Mouse (Mus musculus): ENCODE data around the gene Ccdc175. TPM values are rescaled to one million over a fixed set of nuclear protein-coding genes. Genes with fewer than 3 reads are reported as not detected.

Gene Ccdc175
- total and polyA plus RNA-seq, 3 experiments, result not detected

DNA sequence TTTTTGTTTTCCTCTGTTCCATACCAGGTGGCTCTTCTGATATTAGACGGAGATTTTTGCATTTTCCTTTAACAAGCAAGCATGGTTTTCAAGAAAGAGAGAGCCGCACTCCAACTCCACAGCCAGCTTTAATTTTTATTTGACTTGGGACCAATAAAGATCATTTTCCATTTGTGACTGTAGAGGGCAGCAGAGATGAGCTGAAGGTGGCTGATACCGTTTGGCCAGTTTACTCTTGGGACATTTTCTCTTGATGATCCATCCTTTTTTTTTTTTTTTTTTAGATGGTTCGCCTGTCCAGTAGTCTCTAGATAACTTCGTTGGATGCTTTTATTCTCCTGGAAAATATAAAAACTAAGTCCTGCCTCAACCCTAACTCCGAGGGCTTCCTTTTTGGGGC, 131.5 kb downstream of the Ccdc175 start:
- no peaks in the 10 kb centered on the region for H3K36me3 ChIP-seq (replicated peaks)

GRCm38 (mm10) chr12:72052571-72052970, 132.3 kb downstream of the Ccdc175 start:
- DNase-seq (ENCODE audit: low spot score) (no peak), ATAC-seq (ENCODE audit: extremely low read depth, insufficient number of reproducible peaks, low FRiP score, poor library complexity, severe bottlenecking) (no peak)
- peaks cover 14% of the 10 kb centered on the region for H3K27me3 ChIP-seq (ENCODE audit: insufficient read depth, low read length)
- H3K9me3 ChIP-seq (replicated peaks), result peaks cover 2% of the 10 kb centered on the region; the same call in 1 of the 2 replicates
- no peak for TF ChIP-seq GATA2 (IDR thresholded peaks at IDR 0.05; ENCODE audit: borderline replicate concordance, low read depth, low read length)
- no peak for TF ChIP-seq TAL1 (conservative IDR thresholded peaks at IDR 0.05; ENCODE audit: low read depth, low read length)
- H3K4me3 ChIP-seq (ENCODE audit: low read depth, low read length), result no peak overlapping the region
- 0 out of 2 replicates have a peak, but pooled peaks cover 4% of the 10 kb centered on the region for H3K4me1 ChIP-seq (ENCODE audit: insufficient read depth, low read depth, low read length)
- H3K36me3 ChIP-seq (replicated peaks), result no peaks in the 10 kb centered on the region

More for the DNA sequence above, 131.5 kb downstream of the Ccdc175 start:
- H3K27me3 ChIP-seq (ENCODE audit: insufficient read depth, low read length), result peaks cover 17% of the 10 kb centered on the region
- no peak overlapping the region for H3K4me3 ChIP-seq (ENCODE audit: low read depth, low read length)
- 0 out of 2 replicates have a peak, but pooled peaks cover 4% of the 10 kb centered on the region for H3K4me1 ChIP-seq (ENCODE audit: insufficient read depth, low read depth, low read length)
- TF ChIP-seq POLR2AphosphoS5 (IDR thresholded peaks at IDR 0.05; ENCODE audit: insufficient replicate concordance, low read depth, low read length), result no peak
- no peak for TF ChIP-seq TAL1 (conservative IDR thresholded peaks at IDR 0.05; ENCODE audit: low read depth, low read length)
- TF ChIP-seq GATA1 (IDR thresholded peaks at IDR 0.05; ENCODE audit: borderline replicate concordance, low read length), result no peak
- TF ChIP-seq CTCF (IDR thresholded peaks at IDR 0.05; ENCODE audit: low read depth, low read length), result no peak
- TF ChIP-seq GATA2 (IDR thresholded peaks at IDR 0.05; ENCODE audit: borderline replicate concordance, low read depth, low read length), result no peak
- DNase-seq (ENCODE audit: low spot score) (no peak), ATAC-seq (ENCODE audit: extremely low read depth, insufficient number of reproducible peaks, low FRiP score, poor library complexity, severe bottlenecking) (peak; percentile 40; the same call in 1 of the 2 replicates)
- H3K9me3 ChIP-seq (replicated peaks), result peaks cover 2% of the 10 kb centered on the region; the same call in 1 of the 2 replicates

Other genes with a start within 250 kb of the Ccdc175 start
- not detected in 2 replicates for gene Gpr135, start 113.9 kb downstream of the Ccdc175 start, total RNA-seq (2014; fragmentation: Nextera tagmentation)
- gene Gpr135, start 113.9 kb downstream of the Ccdc175 start, total RNA-seq (2017), result not detected in 2 replicates
- not detected in 2 replicates for gene Gpr135, start 113.9 kb downstream of the Ccdc175 start, polyA plus RNA-seq (2012)
- 0.39 and 1.1 TPM in 2 replicates for gene L3hypdh, start 99.6 kb downstream of the Ccdc175 start, total RNA-seq (2014; fragmentation: Nextera tagmentation)
- gene L3hypdh, start 99.6 kb downstream of the Ccdc175 start, total RNA-seq (2017), result 0.93 and 0.98 TPM in 2 replicates
- 0.42 and 0.51 TPM in 2 replicates for gene L3hypdh, start 99.6 kb downstream of the Ccdc175 start, polyA plus RNA-seq (2012)
- 61.8 and 65.5 TPM in 2 replicates for gene Jkamp, start 99.4 kb downstream of the Ccdc175 start, total RNA-seq (2014; fragmentation: Nextera tagmentation)
- gene Jkamp, start 99.4 kb downstream of the Ccdc175 start, total RNA-seq (2017), result 35.7 and 42.3 TPM in 2 replicates
- gene Jkamp, start 99.4 kb downstream of the Ccdc175 start, polyA plus RNA-seq (2012), result 9.4 and 9.8 TPM in 2 replicates
- gene Rtn1, start 224.0 kb upstream of the Ccdc175 start, total RNA-seq (2014; fragmentation: Nextera tagmentation), result not detected in 2 replicates
- 0.44 and 0.46 TPM in 2 replicates for gene Rtn1, start 224.0 kb upstream of the Ccdc175 start, total RNA-seq (2017)
- not detected in 2 replicates for gene Rtn1, start 224.0 kb upstream of the Ccdc175 start, polyA plus RNA-seq (2012)

All from G1E (cell line).